Mouse (Mus musculus) left cerebral cortex, postnatal 10 days (tissue): Measurements from ENCODE around the gene 1700020L24Rik. TPM values are rescaled to one million over a fixed set of nuclear protein-coding genes. Genes with fewer than 3 reads are reported as not detected.

Source experiments
- DNase-seq, 2 experiments: peaks; one replicate each; pipeline ENCODE4 v3.0.0; 2021 to 2022; ENCODE audit warnings: low spot score in 2 of 2, mixed read lengths in 1 of 2; ENCODE audit errors: extremely low spot score in 1 of 2
- intact Hi-C: fragments of 180-260 bp; cut with DNase I; formaldehyde crosslinking; loops from one replicate; pipeline ENCODE4 v1.15.1; 2025
- total RNA-seq, 2 experiments: library from RNA; stranded (reverse); gene quantifications; 2 replicates each; pipeline ENCODE4 v1.2.3; 2021

The 1700020L24Rik gene
- not detected for total RNA-seq

DNA sequence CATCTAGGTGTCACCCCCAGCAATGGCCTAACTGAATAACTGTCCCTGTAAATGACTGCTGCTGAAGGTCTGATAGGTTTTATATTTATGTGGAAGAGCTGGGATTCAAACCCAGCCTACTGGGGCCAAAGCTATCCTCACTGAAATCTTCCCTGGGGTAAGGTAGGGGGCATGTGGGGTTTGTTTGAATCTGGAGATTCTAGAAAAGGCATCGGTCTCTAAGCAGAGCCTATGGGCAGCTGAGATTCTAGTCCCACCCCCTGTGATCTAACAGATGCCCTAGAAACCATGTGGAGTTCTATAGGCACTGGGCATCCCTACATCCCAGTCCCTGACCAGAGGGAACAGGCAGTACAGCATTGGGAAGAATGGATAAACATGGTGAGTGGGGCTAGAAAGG, at the start of gene 1700020L24Rik:
Gene 1700020L24Rik, plus strand, starts transcription at position 301 of the 400 bp plus-strand sequence.
- intact Hi-C loops, result no loop called here
- no peak for DNase-seq

DNA sequence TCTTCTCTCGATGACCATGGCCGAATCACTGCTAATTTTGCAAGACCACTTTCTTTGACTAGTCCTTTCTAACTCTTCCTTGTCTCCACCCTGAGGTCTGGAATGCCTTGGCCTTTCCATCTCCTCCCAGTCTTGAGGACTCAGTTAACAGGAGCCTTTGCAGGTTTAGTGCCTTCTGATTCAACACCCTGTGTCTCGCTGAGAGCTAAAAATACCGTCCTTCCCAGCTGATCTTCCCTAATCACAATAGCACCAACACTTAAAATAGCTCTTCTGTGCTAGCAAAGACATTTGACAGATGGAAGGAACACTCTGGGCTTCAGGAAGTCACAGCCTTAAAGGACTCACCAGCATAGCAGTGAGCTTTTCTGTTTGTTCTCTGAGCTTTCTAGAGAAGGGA, 44.4 kb upstream of the 1700020L24Rik start:
- DNase-seq, result no peak
- intact Hi-C loops, result no loop called here

DNA sequence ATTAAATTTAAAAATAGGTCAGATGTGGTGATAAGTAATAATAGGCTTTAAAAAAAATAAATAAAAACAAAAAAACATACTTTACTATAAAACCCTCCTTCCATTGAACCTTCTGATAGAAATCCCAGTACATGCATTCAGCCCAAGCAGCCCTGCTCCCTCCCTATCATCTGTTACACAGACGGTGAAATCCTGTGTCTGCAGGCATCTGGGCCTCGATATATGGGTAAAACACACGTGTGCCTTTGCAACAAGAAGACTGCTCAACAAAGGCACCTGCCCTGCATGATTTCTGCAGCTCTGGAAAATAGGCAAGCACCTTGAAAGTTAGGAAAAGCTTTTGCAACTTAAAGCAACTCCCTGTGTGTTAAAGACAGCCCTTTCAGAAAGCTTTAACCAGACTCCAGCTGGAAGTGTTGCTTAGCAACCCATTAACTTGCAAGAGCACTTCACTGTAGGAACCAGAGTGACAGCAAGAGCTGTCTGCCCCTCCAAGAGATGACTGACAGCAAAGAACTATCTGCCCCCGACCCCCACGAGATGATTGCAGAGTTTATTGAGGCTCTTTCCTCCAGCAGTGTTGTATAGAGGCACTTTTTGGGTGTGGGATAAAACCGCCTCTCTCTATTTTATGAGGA, 42.6 kb upstream of the 1700020L24Rik start:
- DNase-seq, result no peak
- intact Hi-C loops, result no loop called here

GRCm38 (mm10) chr11:83397626-83398025, 39.9 kb upstream of the 1700020L24Rik start:
- intact Hi-C loops, result no loop called here
- DNase-seq, result no peak

- intact Hi-C loops, result no loop called here
- no peak for DNase-seq
These were observed 38.8 kb upstream of the 1700020L24Rik start for GRCm38 (mm10) chr11:83398724-83399123.

- intact Hi-C loops, result no loop called here
- DNase-seq, result no peak
These were observed 33.7 kb upstream of the 1700020L24Rik start for GRCm38 (mm10) chr11:83403787-83404186.

DNA sequence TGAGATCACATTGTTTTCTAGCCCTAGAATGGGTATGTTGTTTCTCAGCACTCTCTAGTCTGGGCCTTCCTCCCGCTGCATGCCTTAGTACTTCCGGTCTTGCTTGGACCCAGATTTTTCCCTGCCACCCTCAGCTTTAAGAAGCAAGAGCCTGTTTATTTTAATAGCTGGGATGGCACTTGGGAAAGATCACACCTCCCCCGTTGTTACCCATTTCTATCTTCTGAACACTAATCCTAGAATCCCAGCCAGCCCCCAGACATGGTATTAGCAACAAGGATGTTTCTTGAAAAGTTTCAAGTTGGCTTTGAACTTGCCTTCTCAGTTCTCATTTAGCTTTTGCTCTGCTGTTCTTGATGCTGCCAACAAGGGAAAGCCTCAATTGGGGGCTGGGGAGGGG, 31.1 kb upstream of the 1700020L24Rik start:
- no peak for DNase-seq
- intact Hi-C loops, result loop anchor here (5.0 kb wide), 1 partner anchor 39 kb away; no protein-coding TSS in a partner anchor

DNA sequence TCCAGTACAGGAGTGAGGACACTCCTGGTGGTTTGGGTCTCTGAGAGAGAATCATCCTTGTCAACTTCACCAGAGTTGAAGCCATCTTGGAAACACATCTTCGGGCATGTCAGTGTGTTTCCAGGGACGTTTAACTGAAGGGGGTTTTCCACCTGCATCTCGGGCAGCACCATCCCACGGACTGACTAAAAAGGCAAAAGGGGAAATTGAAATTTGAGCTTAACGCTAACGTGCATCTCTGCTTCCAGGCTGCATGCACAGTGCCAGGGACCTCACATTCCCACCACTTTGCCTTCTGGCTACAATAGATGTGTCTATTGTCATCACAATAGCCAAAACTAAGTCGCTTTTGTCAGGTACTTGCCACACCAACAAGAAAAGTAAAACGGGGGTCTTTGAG, 29.2 kb upstream of the 1700020L24Rik start:
- intact Hi-C loops, result loop anchor here (5.0 kb wide), 1 partner anchor 41 kb away; no protein-coding TSS in a partner anchor
- no peak for DNase-seq

GRCm38 (mm10) chr11:83409087-83409754, 28.3 kb upstream of the 1700020L24Rik start, which contains the start of gene Rasl10b:
Gene Rasl10b (plus strand): TSS chr11:83409137.
- intact Hi-C loops, result loop anchor here (5.0 kb wide), 1 partner anchor 42 kb away; no protein-coding TSS in a partner anchor

DNA sequence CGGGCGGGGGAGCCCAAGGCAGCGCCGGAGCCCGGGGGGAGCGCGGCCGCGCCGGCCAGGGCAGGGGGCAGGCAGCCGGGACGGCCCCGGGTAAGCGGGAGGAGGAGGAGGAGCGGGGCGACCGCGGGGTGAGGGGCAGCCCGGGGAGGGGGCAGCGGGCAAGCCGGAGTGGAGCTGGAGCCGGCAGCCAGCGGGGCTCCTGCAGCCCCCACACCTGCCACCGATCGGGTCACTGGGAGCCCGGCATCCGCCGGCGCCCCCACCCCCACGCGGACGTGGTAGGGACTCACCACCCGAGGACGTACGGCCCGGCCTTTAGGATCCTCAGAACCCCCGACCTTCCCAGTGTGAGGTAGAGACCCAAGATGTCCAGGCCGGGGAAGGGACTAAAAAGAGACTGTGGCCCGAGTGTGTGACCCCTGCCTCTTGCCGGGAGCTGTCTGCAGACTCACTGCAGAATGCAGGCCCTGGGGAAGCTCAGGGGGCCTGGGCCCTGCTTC, 27.6 kb upstream of the 1700020L24Rik start:
- intact Hi-C loops, result loop anchor here (5.0 kb wide), 1 partner anchor 43 kb away; no protein-coding TSS in a partner anchor
- DNase-seq, result peak in 1 of 2 experiments; percentile 49

More at GRCm38 (mm10) chr11:83409087-83409754, 28.3 kb upstream of the 1700020L24Rik start, which contains the start of gene Rasl10b:
- peak in 1 of 2 experiments; percentile 62 for DNase-seq

DNA sequence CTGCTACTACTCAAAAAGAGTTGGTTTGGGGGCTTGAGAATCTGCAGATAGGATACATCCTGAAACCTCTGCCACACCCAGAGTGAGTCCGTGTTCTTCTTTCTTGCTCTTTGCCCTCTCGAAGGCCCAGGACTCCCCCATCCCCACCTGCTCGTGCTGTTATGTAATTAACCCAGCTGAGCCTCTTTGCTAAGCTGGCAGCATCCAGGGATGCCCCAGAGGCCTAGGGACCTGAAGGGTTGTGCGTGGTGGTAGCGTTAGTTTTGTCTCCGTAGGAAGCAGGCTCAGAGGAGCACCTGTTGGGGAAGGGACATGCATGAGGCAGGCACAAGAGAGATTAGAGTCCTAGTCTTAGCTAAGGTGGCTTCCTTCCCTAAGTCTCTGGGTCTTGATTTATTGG, 27.0 kb upstream of the 1700020L24Rik start:
- intact Hi-C loops, result no loop called here
- no peak for DNase-seq

DNA sequence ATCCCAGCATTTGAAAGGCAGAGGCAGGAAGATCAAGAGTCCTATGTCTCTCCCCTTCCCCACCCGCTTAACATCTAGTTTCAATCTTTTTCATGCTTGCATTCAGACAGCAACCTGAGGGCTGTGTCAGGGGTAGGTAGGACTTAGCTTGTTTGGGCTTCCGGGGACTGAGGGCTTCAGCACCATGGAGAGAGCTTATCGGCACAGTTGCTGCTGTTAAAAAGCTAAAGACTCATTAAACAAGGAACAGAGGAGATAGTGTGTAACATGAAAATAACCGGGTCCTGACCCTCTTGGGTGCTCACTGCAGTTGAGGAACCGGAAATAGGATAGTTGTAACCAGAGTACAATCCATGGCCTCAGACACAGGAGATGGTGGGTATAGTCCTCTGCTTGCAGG, 20.4 kb upstream of the 1700020L24Rik start:
- DNase-seq, result no peak
- intact Hi-C loops, result no loop called here

GRCm38 (mm10) chr11:83417708-83418107, 19.8 kb upstream of the 1700020L24Rik start:
- DNase-seq, result no peak
- intact Hi-C loops, result no loop called here

DNA sequence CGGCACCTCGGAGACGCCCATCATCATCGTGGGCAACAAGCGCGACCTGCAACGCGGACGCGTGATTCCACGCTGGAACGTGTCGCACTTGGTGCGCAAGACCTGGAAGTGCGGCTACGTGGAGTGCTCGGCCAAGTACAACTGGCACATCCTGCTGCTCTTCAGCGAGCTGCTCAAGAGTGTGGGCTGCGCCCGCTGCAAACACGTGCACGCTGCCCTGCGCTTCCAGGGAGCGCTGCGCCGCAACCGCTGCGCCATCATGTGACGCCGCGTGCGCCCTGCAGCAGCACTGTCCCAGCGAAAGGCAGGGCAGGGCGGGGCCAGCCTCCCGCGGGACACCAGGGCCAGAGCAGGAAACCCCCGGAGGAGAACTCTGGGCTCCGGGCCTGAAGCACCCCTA, 18.9 kb upstream of the 1700020L24Rik start:
- peak in 1 of 2 experiments; percentile 74 for DNase-seq
- intact Hi-C loops, result no loop called here

DNA sequence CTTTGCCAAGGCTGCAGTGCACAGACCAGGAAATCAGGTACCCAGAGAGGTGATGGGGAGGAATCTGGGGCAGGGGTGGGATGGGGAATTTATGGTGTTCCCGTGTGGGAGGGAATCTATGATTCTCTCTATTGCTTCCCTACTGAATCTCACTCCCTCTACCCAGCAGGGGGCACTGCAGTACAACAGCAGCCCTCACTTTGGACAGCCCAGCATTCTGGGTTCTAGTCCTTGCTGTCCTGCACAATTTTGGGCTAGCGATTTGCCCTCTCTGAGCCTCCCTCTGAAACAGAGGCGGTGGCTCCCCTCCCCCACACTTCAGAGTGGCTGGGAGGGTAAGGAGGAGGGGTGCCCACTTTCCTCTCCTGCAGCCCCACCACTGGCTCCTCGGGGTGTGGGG, 17.1 kb upstream of the 1700020L24Rik start:
- peak in 1 of 2 experiments; percentile 52 for DNase-seq
- intact Hi-C loops, result loop anchor here (5.0 kb wide), 1 partner anchor 93 kb away; no protein-coding TSS in a partner anchor

DNA sequence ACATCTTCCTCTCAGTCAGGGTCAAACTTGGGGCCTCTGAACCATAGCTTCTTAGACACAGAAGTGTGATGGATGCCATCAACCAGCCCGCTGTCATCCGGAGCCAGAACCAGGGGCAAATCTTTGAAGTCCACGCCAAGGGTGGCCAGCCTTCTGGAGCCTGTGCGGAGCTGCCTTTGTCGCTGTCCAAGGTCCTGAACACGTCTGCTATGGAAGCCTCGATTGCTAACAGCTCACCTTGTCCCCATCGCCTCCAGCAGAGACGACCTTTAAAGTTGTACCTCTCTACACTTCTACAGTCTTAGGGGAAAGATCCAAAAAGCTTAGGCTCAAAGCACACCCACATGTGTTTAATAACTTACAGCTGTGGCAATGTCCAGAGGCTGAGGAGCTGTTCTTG, 16.2 kb upstream of the 1700020L24Rik start:
- peak in 1 of 2 experiments; percentile 65 for DNase-seq
- intact Hi-C loops, result loop anchor here (5.0 kb wide), 1 partner anchor 94 kb away; no protein-coding TSS in a partner anchor

DNA sequence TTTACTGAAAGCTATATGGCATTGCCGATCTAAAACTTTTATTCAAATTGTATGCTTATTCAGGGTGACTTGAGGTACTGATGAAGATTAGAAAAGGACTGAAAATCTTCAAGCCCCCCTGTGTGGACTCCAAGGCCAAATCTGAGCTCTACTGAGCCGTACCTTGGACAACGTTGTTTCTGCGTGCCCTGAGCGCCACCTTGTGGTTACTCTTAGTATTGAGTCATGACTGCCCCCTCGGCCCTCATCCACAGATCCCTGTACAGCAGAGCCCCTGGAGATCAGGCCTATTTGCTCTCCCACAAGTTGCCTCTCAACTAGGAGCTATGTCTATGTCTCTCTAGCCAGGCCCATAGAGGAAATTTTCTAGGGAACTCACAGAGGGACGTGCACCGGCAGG, 12.8 kb upstream of the 1700020L24Rik start:
- intact Hi-C loops, result loop anchor here (2.0 to 5.0 kb wide), 2 partner anchors 68 to 97 kb away; no protein-coding TSS in a partner anchor
- peak; percentile 70 to 71 for DNase-seq

- intact Hi-C loops, result no loop called here
- DNase-seq, result no peak
These were observed 10.5 kb upstream of the 1700020L24Rik start for GRCm38 (mm10) chr11:83426964-83427363.

DNA sequence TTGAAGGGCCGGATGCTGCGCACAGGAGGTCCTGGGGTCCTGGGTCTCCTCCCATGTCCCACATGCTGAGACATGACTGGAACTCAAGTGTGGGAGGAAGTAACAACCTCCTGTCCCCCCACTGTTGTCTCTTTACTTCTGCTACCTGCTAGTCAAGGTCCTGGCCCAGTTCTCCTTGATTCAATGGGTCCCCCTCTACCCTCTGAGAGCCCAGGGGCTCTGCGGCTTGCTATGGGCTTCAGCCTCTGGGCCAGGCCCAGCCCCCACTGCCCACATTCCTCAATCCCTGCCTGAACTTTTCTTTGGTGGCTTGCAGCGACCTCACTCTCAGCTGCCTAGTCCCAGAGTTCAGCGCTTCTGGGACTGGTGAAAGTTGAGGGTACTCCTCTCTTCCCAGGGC, 8.1 kb upstream of the 1700020L24Rik start, which contains the start of gene Gas2l2:
Gene Gas2l2, minus strand, starts transcription at position 101 of the 400 bp plus-strand sequence.
- intact Hi-C loops, result no loop called here
- DNase-seq, result no peak
